Mouse (Mus musculus) adrenal gland, postnatal 14 days (tissue): ENCODE results near the gene Haus8. TPM values are rescaled to one million over a fixed set of nuclear protein-coding genes. Genes with fewer than 3 reads are reported as not detected.
A peak's percentile ranks its signal among the peaks of the same experiment; 100 is the strongest.
"Not testable (repeated sequence)": the region's sequence is repeated elsewhere in the genome, so short reads cannot be mapped to it uniquely, and the experiment has no call there.

ENCODE experiments used
- DNase-seq: peaks from one replicate; pipeline ENCODE4 v3.0.0; 2021; ENCODE audit warnings: mixed read lengths
- long read RNA-seq, 2 experiments: library from polyadenylated mRNA; stranded (forward); transcript quantifications; one replicate each; pipeline ENCODE4 v2.0.0; 2021
- total RNA-seq: library from RNA; stranded (reverse); gene quantifications from 2 replicates; pipeline ENCODE4 v1.2.3, GENCODE M21; 2021

Haus8 gene
- 13.6 and 16.5 TPM in 2 replicates for total RNA-seq
- long read RNA-seq, experiment 1, transcript Haus8-201 (11 exons, 2,013 nt), result major isoform, 24 of 33 reads
- long read RNA-seq, experiment 1, partial matches to known transcripts, result 1 of 33 reads
- long read RNA-seq, experiment 1, other reads (novel, unspliced or antisense), result 6 of 33 reads
- long read RNA-seq, experiment 2, transcript Haus8-201 (11 exons, 2,013 nt), result major isoform, 13 of 19 reads
- long read RNA-seq, experiment 2, partial matches to known transcripts, result 1 of 19 reads
- long read RNA-seq, experiment 2, other reads (novel, unspliced or antisense), result 5 of 19 reads

- DNase-seq, result peak; percentile 98
Observed at GRCm38 (mm10) chr8:71272286-71273150, at the start of gene Haus8, which contains the start of gene Myo9b. TSS of gene Haus8 (minus strand) at chr8:71272934. TSS of gene Myo9b (plus strand) at chr8:71272714.

GRCm38 (mm10) chr8:71319760-71320159 lies 47.0 kb upstream of the Haus8 start:
- not testable (repeated sequence) for DNase-seq

GRCm38 (mm10) chr8:71318610-71319009 lies 45.9 kb upstream of the Haus8 start:
- DNase-seq, result not testable (repeated sequence)

GRCm38 (mm10) chr8:71316486-71317031 lies 43.8 kb upstream of the Haus8 start:
- no peak for DNase-seq

- DNase-seq, result no peak
Observed at GRCm38 (mm10) chr8:71315972-71316371, 43.2 kb upstream of the Haus8 start.

- DNase-seq, result no peak
Observed at GRCm38 (mm10) chr8:71313951-71314350, 41.2 kb upstream of the Haus8 start.

GRCm38 (mm10) chr8:71312700-71313099 lies 40.0 kb upstream of the Haus8 start:
- peak; percentile 71 for DNase-seq

GRCm38 (mm10) chr8:71310446-71310845 lies 37.7 kb upstream of the Haus8 start:
- peak; percentile 64 for DNase-seq

GRCm38 (mm10) chr8:71307913-71308312 lies 35.2 kb upstream of the Haus8 start:
- DNase-seq, result no peak

- DNase-seq, result no peak
Observed at GRCm38 (mm10) chr8:71307371-71307770, 34.6 kb upstream of the Haus8 start.

GRCm38 (mm10) chr8:71305988-71306387 lies 33.3 kb upstream of the Haus8 start:
- DNase-seq, result no peak

- DNase-seq, result no peak
Observed at GRCm38 (mm10) chr8:71303632-71304031, 30.9 kb upstream of the Haus8 start.

- DNase-seq, result no peak
Observed at GRCm38 (mm10) chr8:71302788-71303187, 30.1 kb upstream of the Haus8 start.

GRCm38 (mm10) chr8:71299716-71300115 lies 27.0 kb upstream of the Haus8 start:
- DNase-seq, result no peak

- DNase-seq, result no peak
Observed at GRCm38 (mm10) chr8:71297439-71297838, 24.7 kb upstream of the Haus8 start.

GRCm38 (mm10) chr8:71296784-71297183 lies 24.1 kb upstream of the Haus8 start:
- DNase-seq, result no peak

GRCm38 (mm10) chr8:71296188-71296621 lies 23.5 kb upstream of the Haus8 start:
- DNase-seq, result no peak

- DNase-seq, result not testable (repeated sequence)
Observed at GRCm38 (mm10) chr8:71293930-71294329, 21.2 kb upstream of the Haus8 start.

GRCm38 (mm10) chr8:71291351-71291750 lies 18.6 kb upstream of the Haus8 start:
- no peak for DNase-seq

GRCm38 (mm10) chr8:71290911-71291310 lies 18.2 kb upstream of the Haus8 start:
- no peak for DNase-seq

GRCm38 (mm10) chr8:71290211-71290610 lies 17.5 kb upstream of the Haus8 start:
- DNase-seq, result no peak

- peak; percentile 9 for DNase-seq
Observed at GRCm38 (mm10) chr8:71289098-71289497, 16.4 kb upstream of the Haus8 start.

- DNase-seq, result no peak
Observed at GRCm38 (mm10) chr8:71288441-71288949, 15.8 kb upstream of the Haus8 start.
